Mouse (Mus musculus) adrenal gland, adult 8-10 months (tissue): ENCODE results near the gene Cs. TPM values are rescaled to one million over a fixed set of nuclear protein-coding genes. Genes with fewer than 3 reads are reported as not detected.
"Not testable (repeated sequence)": the region's sequence is repeated elsewhere in the genome, so short reads cannot be mapped to it uniquely, and the experiment has no call there.

ENCODE experiments used
- DNase-seq: peaks from one replicate; pipeline ENCODE4 v3.0.0; 2022
- total RNA-seq, 4 experiments: library from RNA; stranded (reverse); gene quantifications; 2 replicates each; pipeline ENCODE4 v1.2.4; 2022

The Cs gene
- 100 to 1,000 TPM; 197 to 297 (median 255) TPM for total RNA-seq

GRCm38 (mm10) chr10:128337306-128338181 lies at the start of gene Cs:
Gene Cs, plus strand, starts transcription at chr10:128337734.
- DNase-seq: peak; percentile 95

GRCm38 (mm10) chr10:128290594-128290993 lies 46.9 kb upstream of the Cs start:
- not testable (repeated sequence) for DNase-seq

- no peak for DNase-seq
Measured at GRCm38 (mm10) chr10:128296370-128297090, 41.0 kb upstream of the Cs start.

- no peak for DNase-seq
Measured at GRCm38 (mm10) chr10:128297221-128297620, 40.3 kb upstream of the Cs start.

- no peak for DNase-seq
Measured at GRCm38 (mm10) chr10:128297622-128298021, 39.9 kb upstream of the Cs start.

GRCm38 (mm10) chr10:128298243-128298642 lies 39.3 kb upstream of the Cs start:
- DNase-seq: no peak

GRCm38 (mm10) chr10:128298702-128299171 lies 38.8 kb upstream of the Cs start, which contains the start of gene Il23a:
Gene Il23a, minus strand, starts transcription at chr10:128298752.
- DNase-seq: no peak

GRCm38 (mm10) chr10:128302357-128302756 lies 35.2 kb upstream of the Cs start:
- no peak for DNase-seq

GRCm38 (mm10) chr10:128302785-128303125 lies 34.8 kb upstream of the Cs start:
- DNase-seq: no peak

- DNase-seq: peak; percentile 99
Measured at GRCm38 (mm10) chr10:128303126-128304021, 34.2 kb upstream of the Cs start, which contains the start of gene Pan2. Gene Pan2, plus strand, starts transcription at chr10:128303335.

- DNase-seq: no peak
Measured at GRCm38 (mm10) chr10:128309654-128310053, 27.9 kb upstream of the Cs start.

GRCm38 (mm10) chr10:128310177-128310576 lies 27.4 kb upstream of the Cs start:
- peak; percentile 67 for DNase-seq

GRCm38 (mm10) chr10:128310902-128311301 lies 26.6 kb upstream of the Cs start:
- no peak for DNase-seq

GRCm38 (mm10) chr10:128315578-128315977 lies 22.0 kb upstream of the Cs start:
- no peak for DNase-seq

GRCm38 (mm10) chr10:128321641-128322040 lies 15.9 kb upstream of the Cs start:
- no peak for DNase-seq

- DNase-seq: peak; percentile 77
Measured at GRCm38 (mm10) chr10:128322141-128323108, 15.1 kb upstream of the Cs start, which contains the start of gene Cnpy2. Gene Cnpy2, plus strand, starts transcription at chr10:128322459.

- no peak for DNase-seq
Measured at GRCm38 (mm10) chr10:128323516-128323915, 14.0 kb upstream of the Cs start.

GRCm38 (mm10) chr10:128326825-128327224 lies 10.7 kb upstream of the Cs start:
- no peak for DNase-seq

- no peak for DNase-seq
Measured at GRCm38 (mm10) chr10:128327610-128328009, 9.9 kb upstream of the Cs start.

GRCm38 (mm10) chr10:128332358-128333249 lies 4.9 kb upstream of the Cs start:
- DNase-seq: not testable (repeated sequence)
